Mouse (Mus musculus): ENCODE measurements at regions not wholly inside any gene's neighbourhood (a gene's known extent, or its start where the extent isn't known, plus 50 kb on each side); places are given as distances from the start of the nearest gene placed in this dataset.

DNA sequence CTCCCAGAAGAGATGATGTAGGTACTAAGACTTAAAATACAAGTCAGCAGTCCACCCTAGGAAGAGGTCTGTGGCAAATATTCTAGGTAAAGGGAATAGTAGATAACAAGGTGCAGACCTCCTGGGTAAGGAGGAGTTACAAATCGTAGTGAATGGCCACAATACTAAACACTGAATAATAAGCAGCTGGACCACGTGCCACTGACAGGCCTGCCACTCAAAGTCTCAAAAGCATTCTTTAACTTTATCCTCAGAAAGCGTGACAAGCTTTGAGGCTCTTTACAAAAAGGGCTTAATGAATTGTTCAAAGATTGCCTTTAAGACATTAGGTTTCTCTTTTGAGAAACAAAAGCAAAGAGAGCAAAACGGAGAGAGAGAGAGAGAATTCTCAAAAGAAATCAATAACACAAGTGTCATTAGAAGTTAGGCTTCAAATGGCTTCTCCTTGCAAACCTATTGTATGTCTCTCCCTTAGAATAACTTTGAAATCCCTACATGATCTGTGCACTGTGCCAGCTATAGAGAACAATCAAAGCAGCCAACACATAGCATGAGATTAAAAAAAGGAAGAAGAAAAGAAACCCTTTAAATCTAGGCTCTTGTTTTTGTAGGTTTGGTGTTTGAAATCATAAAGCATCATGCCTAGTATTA lies 383.6 kb upstream of the Actbl2 start:
- TF ChIP-seq CTCF (IDR thresholded peaks at IDR 0.05; ENCODE audit: low read depth, low read length) (no peak), POLR2A (IDR thresholded peaks at IDR 0.05; ENCODE audit: borderline replicate concordance, low read depth, low read length) (no peak)
